Mouse (Mus musculus) myocyte (in vitro differentiated cells): ENCODE data around the gene Nmur1. TPM values are rescaled to one million over a fixed set of nuclear protein-coding genes. Genes with fewer than 3 reads are reported as not detected.

Experiments used
- H3K27me3 ChIP-seq: one replicate; pipeline ENCODE4 v1.6.1; 2011; ENCODE audit not compliant: control insufficient read depth, insufficient read depth, insufficient read length
- H3K36me3 ChIP-seq: one replicate; pipeline ENCODE4 v1.6.1; 2011; ENCODE audit not compliant: control insufficient read depth, insufficient read depth
- H3K4me2 ChIP-seq: one replicate; pipeline ENCODE4 v1.6.1; 2011; ENCODE audit warnings: low read depth, control low read depth
- H3K4me3 ChIP-seq: one replicate; pipeline ENCODE4 v1.5.1; 2011; ENCODE audit warnings: mild to moderate bottlenecking, control low read depth, moderate library complexity
- H3K79me2 ChIP-seq: one replicate; pipeline ENCODE4 v1.6.1; 2011; ENCODE audit not compliant: control insufficient read depth, insufficient read depth
- H3ac ChIP-seq: one replicate; pipeline ENCODE4 v1.6.1; 2011; ENCODE audit not compliant: control insufficient read depth, insufficient read length
- CEBPB ChIP-seq: IDR thresholded peaks from 2 replicates; pipeline ENCODE4 v1.6.1; 2011; ENCODE audit warnings: mild to moderate bottlenecking, moderate library complexity; ENCODE audit not compliant: poor library complexity, insufficient read depth, severe bottlenecking
- E2F4 ChIP-seq: IDR thresholded peaks from one replicate; pipeline ENCODE4 v1.6.1; 2011; ENCODE audit warnings: mild to moderate bottlenecking, control low read depth, moderate library complexity; ENCODE audit not compliant: insufficient read depth
- MAX ChIP-seq: IDR thresholded peaks from one replicate; pipeline ENCODE4 v1.6.1; 2011; ENCODE audit warnings: low read depth, mild to moderate bottlenecking, control low read depth
- MYOD1 ChIP-seq, 3 experiments: IDR thresholded peaks; one replicate each; pipeline ENCODE4 v1.6.1; 2011; ENCODE audit warnings: control low read depth in 2 of 3, low read depth in 2 of 3, mild to moderate bottlenecking in 2 of 3, moderate library complexity in 1 of 3; ENCODE audit not compliant: insufficient read length in 2 of 3, control insufficient read depth in 1 of 3
- MYOG ChIP-seq, 3 experiments: IDR thresholded peaks; one replicate each; pipeline ENCODE4 v1.6.1; 2011; ENCODE audit warnings: control low read depth in 2 of 3, low read depth in 2 of 3, mild to moderate bottlenecking in 2 of 3; ENCODE audit not compliant: insufficient read length in 2 of 3, control insufficient read depth in 1 of 3, insufficient read depth in 1 of 3
- POLR2A ChIP-seq: IDR thresholded peaks from one replicate; pipeline ENCODE4 v1.6.1; 2011; ENCODE audit warnings: low read depth, mild to moderate bottlenecking, control low read depth, moderate library complexity; ENCODE audit not compliant: insufficient read length
- POLR2AphosphoS2 ChIP-seq: IDR thresholded peaks from one replicate; pipeline ENCODE4 v1.6.1; 2011; ENCODE audit warnings: low read depth, control low read depth; ENCODE audit not compliant: insufficient read length
- REST ChIP-seq: IDR thresholded peaks from one replicate; pipeline ENCODE4 v1.6.1; 2011; ENCODE audit warnings: mild to moderate bottlenecking, control low read depth, moderate library complexity; ENCODE audit not compliant: insufficient read depth, insufficient read length
- SRF ChIP-seq: IDR thresholded peaks from one replicate; pipeline ENCODE4 v1.6.1; 2011; ENCODE audit warnings: low read depth; ENCODE audit not compliant: control insufficient read depth, insufficient read length
- TCF12 ChIP-seq: IDR thresholded peaks from one replicate; pipeline ENCODE4 v1.6.1; 2011; ENCODE audit warnings: mild to moderate bottlenecking, control low read depth; ENCODE audit not compliant: poor library complexity, insufficient read depth, severe bottlenecking
- TCF3 ChIP-seq: IDR thresholded peaks from one replicate; pipeline ENCODE4 v1.6.1; 2011; ENCODE audit warnings: low read depth, control low read depth; ENCODE audit not compliant: insufficient read length
- USF1 ChIP-seq: IDR thresholded peaks from one replicate; pipeline ENCODE4 v1.6.1; 2011; ENCODE audit warnings: low read depth, mild to moderate bottlenecking, control low read depth, moderate library complexity
- polyA plus RNA-seq: library from polyadenylated mRNA; unstranded; fragments of >200 nt; fragmentation: generic; extraction: Trizol; gene quantifications from one replicate; pipeline ENCODE4 v1.2.1, GENCODE M21; 2012; ENCODE audit warnings: missing spikeins

Gene Nmur1
- polyA plus RNA-seq, 1 experiment = not detected

DNA sequence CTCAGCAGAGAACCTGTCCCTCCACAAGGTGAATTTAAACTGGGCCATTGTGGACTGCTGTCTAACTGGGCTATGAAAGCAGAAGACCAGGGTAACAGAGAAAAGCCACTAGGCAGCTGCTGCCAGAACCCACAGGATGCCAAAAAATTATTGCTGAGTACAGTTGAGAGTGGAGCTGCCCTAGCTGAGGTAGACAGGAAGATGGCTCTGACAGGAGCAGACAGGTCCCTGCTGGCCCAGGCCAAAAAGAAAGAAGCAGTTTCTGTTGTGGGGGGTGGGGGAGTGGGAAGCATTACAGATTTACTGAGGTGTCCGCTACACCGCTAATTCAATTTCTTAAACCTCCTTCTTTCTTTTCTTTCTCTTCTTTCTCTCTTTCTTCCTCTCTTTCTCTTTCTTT, 16.6 kb downstream of the Nmur1 start:
- Histone ChIP-seq H3K79me2 (no peaks in the 10 kb centered on the region), H3K4me3 (no peak overlapping the region), H3K4me2 (no peak overlapping the region), H3ac (no peak overlapping the region), H3K27me3 (peaks cover 4% of the 10 kb centered on the region), H3K36me3 (no peaks in the 10 kb centered on the region)
- TF ChIP-seq E2F4 = no peak
- no peak for TF ChIP-seq REST
- no peak for TF ChIP-seq POLR2AphosphoS2
- no peak for TF ChIP-seq TCF12
- TF ChIP-seq MAX = no peak
- TF ChIP-seq CEBPB = no peak
- no peak for TF ChIP-seq TCF3
- no peak for TF ChIP-seq MYOG (IDR thresholded peaks at IDR 0.05; ENCODE audit: control insufficient read depth in 1 of 3, insufficient read depth in 1 of 3, insufficient read length in 2 of 3, low read depth in 2 of 3)

DNA sequence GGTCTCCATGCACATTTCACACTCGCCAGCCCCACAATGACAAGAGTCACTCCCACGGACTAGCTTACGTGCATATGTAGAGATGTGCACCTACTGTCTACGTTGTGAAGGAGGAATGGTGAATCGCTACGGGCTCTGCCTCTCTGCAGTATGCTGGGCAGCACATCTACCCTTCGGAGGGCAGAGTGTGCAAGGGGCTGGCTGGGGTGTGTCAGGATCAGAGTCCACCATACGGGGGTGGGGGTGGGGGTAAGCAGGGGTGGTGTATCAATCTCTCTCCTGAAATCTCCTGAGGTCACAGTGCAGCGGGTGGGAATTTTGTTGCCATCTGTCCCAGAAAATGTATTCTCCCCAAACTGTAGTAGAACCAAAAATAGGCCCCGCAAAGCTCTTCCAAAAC, 17.5 kb downstream of the Nmur1 start:
- TF ChIP-seq MYOG (IDR thresholded peaks at IDR 0.05; ENCODE audit: control insufficient read depth in 1 of 3, insufficient read depth in 1 of 3, insufficient read length in 2 of 3, low read depth in 2 of 3) (no peak), TCF12 (no peak)
- Histone ChIP-seq H3K79me2 (no peaks in the 10 kb centered on the region), H3K4me3 (no peak overlapping the region), H3K27me3 (peaks cover 4% of the 10 kb centered on the region), H3K36me3 (no peaks in the 10 kb centered on the region), H3ac (no peak overlapping the region), H3K4me2 (no peak overlapping the region)

DNA sequence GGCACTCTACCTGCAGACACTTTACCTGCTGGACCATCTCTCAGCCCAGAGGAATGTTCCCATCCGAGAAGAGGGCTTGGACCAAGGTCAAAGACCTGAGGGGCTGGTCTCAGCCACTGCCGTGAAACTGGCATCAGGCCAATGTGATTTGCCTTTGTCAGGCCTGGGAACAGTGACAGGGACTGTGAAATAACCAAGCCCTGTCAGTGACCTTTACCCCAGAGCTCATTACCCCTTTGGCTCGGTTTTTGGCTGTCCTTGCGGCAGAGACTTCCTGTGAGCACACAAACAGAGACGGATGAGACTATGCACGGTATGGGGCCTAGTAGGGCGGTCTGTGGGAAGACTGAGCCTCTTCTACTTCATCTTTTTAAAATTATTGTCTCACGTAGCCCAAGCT, 19.1 kb downstream of the Nmur1 start:
- no peak overlapping the region for H3K4me2 ChIP-seq
- H3K79me2 ChIP-seq = no peaks in the 10 kb centered on the region
- H3K4me3 ChIP-seq = no peak overlapping the region
- H3K27me3 ChIP-seq = peaks cover 4% of the 10 kb centered on the region
- H3K36me3 ChIP-seq = no peaks in the 10 kb centered on the region
- no peak overlapping the region for H3ac ChIP-seq
- TF ChIP-seq TCF3 = no peak
- TF ChIP-seq POLR2AphosphoS2 = no peak
- TF ChIP-seq E2F4 = no peak
- no peak for TF ChIP-seq CEBPB
- TF ChIP-seq MYOG (IDR thresholded peaks at IDR 0.05; ENCODE audit: control insufficient read depth in 1 of 3, insufficient read depth in 1 of 3, insufficient read length in 2 of 3, low read depth in 2 of 3) = no peak

- Histone ChIP-seq H3K79me2 (no peaks in the 10 kb centered on the region), H3ac (no peak overlapping the region), H3K27me3 (peaks cover 4% of the 10 kb centered on the region), H3K4me3 (no peak overlapping the region), H3K4me2 (no peak overlapping the region), H3K36me3 (no peaks in the 10 kb centered on the region)
- TF ChIP-seq MYOG (IDR thresholded peaks at IDR 0.05; ENCODE audit: control insufficient read depth in 1 of 3, insufficient read depth in 1 of 3, insufficient read length in 2 of 3, low read depth in 2 of 3) (no peak), E2F4 (no peak), POLR2A (no peak), TCF3 (no peak), POLR2AphosphoS2 (no peak), MYOD1 (IDR thresholded peaks at IDR 0.05; ENCODE audit: control insufficient read depth in 1 of 3, insufficient read length in 2 of 3, low read depth in 2 of 3) (no peak), SRF (no peak), MAX (no peak), CEBPB (no peak), TCF12 (no peak), USF1 (no peak), REST (no peak)
These were observed 19.7 kb downstream of the Nmur1 start for GRCm38 (mm10) chr1:86406313-86406712.

DNA sequence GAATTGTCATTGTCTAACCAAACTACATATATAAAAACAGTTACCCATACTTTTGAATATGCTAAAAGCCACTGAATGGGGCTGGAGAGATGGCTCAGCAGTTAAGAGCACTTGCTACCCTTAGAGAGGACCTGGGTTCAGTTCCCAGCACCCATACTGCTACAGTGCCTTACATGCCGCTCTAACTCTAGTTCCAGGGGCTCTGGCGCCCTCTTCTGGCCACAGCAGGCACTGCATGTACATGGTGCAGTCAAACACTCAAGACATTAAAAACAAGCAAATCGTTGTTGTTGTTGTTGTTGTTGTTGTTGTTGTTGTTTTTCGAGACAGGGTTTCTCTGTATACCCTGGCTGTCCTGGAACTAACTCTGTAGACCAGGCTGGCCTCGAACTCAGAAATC, 21.2 kb downstream of the Nmur1 start:
- no peaks in the 10 kb centered on the region for H3K27me3 ChIP-seq
- no peak overlapping the region for H3ac ChIP-seq
- TF ChIP-seq TCF12 (no peak), CEBPB (no peak), MYOG (IDR thresholded peaks at IDR 0.05; ENCODE audit: control insufficient read depth in 1 of 3, insufficient read depth in 1 of 3, insufficient read length in 2 of 3, low read depth in 2 of 3) (no peak), TCF3 (no peak), USF1 (no peak), POLR2A (no peak), E2F4 (no peak), MYOD1 (IDR thresholded peaks at IDR 0.05; ENCODE audit: control insufficient read depth in 1 of 3, insufficient read length in 2 of 3, low read depth in 2 of 3) (no peak), SRF (no peak)
- H3K79me2 ChIP-seq = no peaks in the 10 kb centered on the region
- no peak overlapping the region for H3K4me2 ChIP-seq
- H3K36me3 ChIP-seq = no peaks in the 10 kb centered on the region
- H3K4me3 ChIP-seq = no peak overlapping the region
